Mouse (Mus musculus) erythroblast, embryonic 14.5 days (primary cell): ENCODE data around the gene Iqsec1.

Source experiments
- GATA1 ChIP-seq: IDR thresholded peaks from 2 replicates; pipeline ENCODE4 v1.6.1; 2012; ENCODE audit warnings: low read length, inconsistent platforms, mixed read lengths
- TAL1 ChIP-seq: IDR thresholded peaks from 3 replicates; pipeline ENCODE4 v1.6.1; 2012; ENCODE audit warnings: low read length, inconsistent platforms, mixed read lengths

- no peak for TF ChIP-seq GATA1
- TF ChIP-seq TAL1, result no peak
These were observed 296.1 kb downstream of the Iqsec1 start for GRCm38 (mm10) chr6:90692404-90692803.
